In genomic region chr16:10844319-10844670, GRCm38 (mm10) we compare ENCODE assay signal across 11 mouse cellular contexts. TPM values are rescaled to one million over a fixed set of nuclear protein-coding genes. Genes with fewer than 3 reads are reported as not detected.
DNase-seq lines count a peak whose midpoint lies in the region; ATAC-seq and TF ChIP-seq lines count a peak whose summit lies in the region.
"Had no signal": no experiment of that assay in that cellular context is flagged by ENCODE, and none has a peak within 500 bp of the region (broad histone marks: within the 10 kb centered on the region; RNA-seq: fewer than 3 reads in every experiment).

No protein-coding gene starts in this region.

- peak overlapping the region; percentile 46; the same call in 1 of the 2 replicates for H3K4me2 ChIP-seq in hindbrain, embryonic 15.5 days

- 64% methylated on average over 6 of the region's 6 CpGs for WGBS in hindbrain, embryonic 15.5 days

- intact Hi-C loops in left cerebral cortex, postnatal 36 days (cut with DNase I): loop anchor here (5.0 kb wide), 1 partner anchor 37 kb away; the partner anchor contains the start of gene Prm1

- no peak for TF ChIP-seq CTCF in layer of hippocampus, adult 2 months (conservative IDR thresholded peaks at IDR 0.05)

- H3K4me1 ChIP-seq in hindbrain, embryonic 15.5 days (replicated peaks): peaks cover 9% of the 10 kb centered on the region

- no peaks in the 10 kb centered on the region for H3K27me3 ChIP-seq in hindbrain, embryonic 15.5 days
- H3K27me3 ChIP-seq: midbrain, embryonic 12.5 days had no signal

- DNase-seq in layer of hippocampus, adult 2 months (ENCODE audit: low spot score in 2 of 2): no peak
- no peak for DNase-seq in layer of hippocampus, postnatal 14 days (ENCODE audit: low spot score in 2 of 2)
- no peak for DNase-seq in left cerebral cortex, postnatal 36 days (ENCODE audit: low spot score in 2 of 2)
- DNase-seq in right cerebral cortex, postnatal 4 days: no peak
- DNase-seq: cerebellum, adult 8-10 months had no signal

- no peak overlapping the region for H3K9ac ChIP-seq in hindbrain, embryonic 15.5 days
- H3K9ac ChIP-seq: midbrain, embryonic 12.5 days had no signal

- ATAC-seq in common myeloid progenitor, adult 5-6 weeks (replicated peaks; ENCODE audit: low read depth, poor library complexity, severe bottlenecking): peak; percentile 43
- ATAC-seq in hindbrain, embryonic 15.5 days (ENCODE audit: low FRiP score, low read depth): no peak
- peak; percentile 50; the same call in 1 of the 2 replicates for ATAC-seq in megakaryocyte, adult 5-6 weeks (ENCODE audit: poor library complexity, severe bottlenecking)
- ATAC-seq in frontal cortex, adult (ENCODE audit: low TSS enrichment): no peak

- peak overlapping the region; percentile 29; the same call in 1 of the 2 replicates for H3K4me3 ChIP-seq in layer of hippocampus, adult 2 months
- no peak overlapping the region for H3K4me3 ChIP-seq in hindbrain, embryonic 15.5 days
- H3K4me3 ChIP-seq: midbrain, embryonic 12.5 days had no signal

- no peak overlapping the region for H3K27ac ChIP-seq in layer of hippocampus, adult 2 months
- 0 out of 2 replicates have a peak overlapping the region, but pooled peaks have one; percentile 18 for H3K27ac ChIP-seq in hindbrain, embryonic 15.5 days (replicated peaks)

- H3K9me3 ChIP-seq in hindbrain, embryonic 15.5 days: no peaks in the 10 kb centered on the region
- H3K9me3 ChIP-seq: midbrain, embryonic 12.5 days had no signal

- H3K36me3 ChIP-seq in hindbrain, embryonic 15.5 days: no peaks in the 10 kb centered on the region
- H3K36me3 ChIP-seq: midbrain, embryonic 12.5 days had no signal

RNA-seq across cellular contexts. Expression of gene Rmi2, which starts 9.4 kb away (rescaled TPM):
- total RNA-seq in layer of hippocampus, adult 2 months (2021): under 1 TPM; 0.15 to 0.22 TPM
- total RNA-seq in layer of hippocampus, postnatal 14 days (2021): under 1 TPM; 0.24 to 0.46 TPM
- total RNA-seq in common myeloid progenitor, adult 5-6 weeks (2017): 5.9 and 8.3 TPM in 2 replicates
- 0.74 and 0.81 TPM in 2 replicates for polyA plus RNA-seq in hindbrain, embryonic 15.5 days (2015; fragmentation: Nextera tagmentation; extraction: Ambion mirVana)
- total RNA-seq in megakaryocyte, adult 5-6 weeks (2015): 3.6 and 4.8 TPM in 2 replicates
- 2.9 TPM in 2 replicates for total RNA-seq in megakaryocyte, adult 5-6 weeks (2017)
- under 1 TPM; 0.18 to 0.25 TPM for total RNA-seq in left cerebral cortex, postnatal 36 days (2021)

RNA-seq across cellular contexts. Expression of gene Gm11172, which starts 31.6 kb away (rescaled TPM):
- not detected for total RNA-seq in layer of hippocampus, adult 2 months (2021)
- not detected for total RNA-seq in layer of hippocampus, postnatal 14 days (2021)
- total RNA-seq in common myeloid progenitor, adult 5-6 weeks (2017): not detected in 2 replicates
- polyA plus RNA-seq in hindbrain, embryonic 15.5 days (2015; fragmentation: Nextera tagmentation; extraction: Ambion mirVana): not detected in 2 replicates
- not detected in 2 replicates for total RNA-seq in megakaryocyte, adult 5-6 weeks (2015)
- not detected in 2 replicates for total RNA-seq in megakaryocyte, adult 5-6 weeks (2017)
- not detected for total RNA-seq in left cerebral cortex, postnatal 36 days (2021)
- total RNA-seq: gastrocnemius, postnatal 4 days had no signal
- polyA plus RNA-seq: midbrain, embryonic 12.5 days had no signal

RNA-seq across cellular contexts. Expression of gene Prm1, which starts 38.7 kb away (rescaled TPM):
- not detected for total RNA-seq in layer of hippocampus, adult 2 months (2021)
- total RNA-seq in layer of hippocampus, postnatal 14 days (2021): not detected
- total RNA-seq in common myeloid progenitor, adult 5-6 weeks (2017): not detected in 2 replicates
- polyA plus RNA-seq in hindbrain, embryonic 15.5 days (2015; fragmentation: Nextera tagmentation; extraction: Ambion mirVana): 0.36 and 0.52 TPM in 2 replicates
- total RNA-seq in megakaryocyte, adult 5-6 weeks (2015): not detected in 2 replicates
- not detected in 2 replicates for total RNA-seq in megakaryocyte, adult 5-6 weeks (2017)
- not detected for total RNA-seq in left cerebral cortex, postnatal 36 days (2021)
- total RNA-seq: gastrocnemius, postnatal 4 days had no signal
- polyA plus RNA-seq: midbrain, embryonic 12.5 days had no signal

RNA-seq across cellular contexts. Expression of gene Prm2, which starts 48.4 kb away (rescaled TPM):
- not detected for total RNA-seq in layer of hippocampus, adult 2 months (2021)
- not detected for total RNA-seq in layer of hippocampus, postnatal 14 days (2021)
- total RNA-seq in common myeloid progenitor, adult 5-6 weeks (2017): not detected in 2 replicates
- not detected in 2 replicates for polyA plus RNA-seq in hindbrain, embryonic 15.5 days (2015; fragmentation: Nextera tagmentation; extraction: Ambion mirVana)
- total RNA-seq in megakaryocyte, adult 5-6 weeks (2015): not detected in 2 replicates
- not detected in 2 replicates for total RNA-seq in megakaryocyte, adult 5-6 weeks (2017)
- total RNA-seq in left cerebral cortex, postnatal 36 days (2021): not detected
- total RNA-seq: gastrocnemius, postnatal 4 days had no signal
- polyA plus RNA-seq: midbrain, embryonic 12.5 days had no signal

RNA-seq across cellular contexts. Expression of gene Prm3, which starts 53.6 kb away (rescaled TPM):
- total RNA-seq in layer of hippocampus, adult 2 months (2021): not detected
- not detected for total RNA-seq in layer of hippocampus, postnatal 14 days (2021)
- total RNA-seq in common myeloid progenitor, adult 5-6 weeks (2017): not detected in 2 replicates
- polyA plus RNA-seq in hindbrain, embryonic 15.5 days (2015; fragmentation: Nextera tagmentation; extraction: Ambion mirVana): not detected in 2 replicates
- total RNA-seq in megakaryocyte, adult 5-6 weeks (2015): not detected in 2 replicates
- not detected in 2 replicates for total RNA-seq in megakaryocyte, adult 5-6 weeks (2017)
- not detected for total RNA-seq in left cerebral cortex, postnatal 36 days (2021)
- total RNA-seq: gastrocnemius, postnatal 4 days had no signal
- polyA plus RNA-seq: midbrain, embryonic 12.5 days had no signal

Comparison
In these comparisons a context has a peak if more than half of its experiments do, and no peak if none do; other contexts are left out.
1. ATAC-seq: peak in common myeloid progenitor, adult 5-6 weeks (single experiment) and megakaryocyte, adult 5-6 weeks (single experiment); none in hindbrain, embryonic 15.5 days (single experiment) and frontal cortex, adult (single experiment).